Mouse (Mus musculus) bone marrow macrophage, adult 2 months (primary cell): Measurements from ENCODE around the gene Mob3b.

ENCODE experiments used
- CTCF ChIP-seq: IDR thresholded peaks from 2 replicates; pipeline ENCODE4 v1.5.1; 2012; ENCODE audit warnings: low read depth, mild to moderate bottlenecking, low read length, moderate library complexity
- POLR2A ChIP-seq: IDR thresholded peaks from 2 replicates; pipeline ENCODE4 v1.6.1; 2012; ENCODE audit warnings: mild to moderate bottlenecking, low read depth, low read length, borderline replicate concordance

GRCm38 (mm10) chr4:35130411-35130948 lies 26.8 kb downstream of the Mob3b start:
- TF ChIP-seq CTCF = no peak
- TF ChIP-seq POLR2A = no peak
